Mouse (Mus musculus): ENCODE results near the gene Castor2.
A peak's percentile ranks its signal among the peaks of the same experiment; 100 is the strongest.

Castor2 gene

DNA sequence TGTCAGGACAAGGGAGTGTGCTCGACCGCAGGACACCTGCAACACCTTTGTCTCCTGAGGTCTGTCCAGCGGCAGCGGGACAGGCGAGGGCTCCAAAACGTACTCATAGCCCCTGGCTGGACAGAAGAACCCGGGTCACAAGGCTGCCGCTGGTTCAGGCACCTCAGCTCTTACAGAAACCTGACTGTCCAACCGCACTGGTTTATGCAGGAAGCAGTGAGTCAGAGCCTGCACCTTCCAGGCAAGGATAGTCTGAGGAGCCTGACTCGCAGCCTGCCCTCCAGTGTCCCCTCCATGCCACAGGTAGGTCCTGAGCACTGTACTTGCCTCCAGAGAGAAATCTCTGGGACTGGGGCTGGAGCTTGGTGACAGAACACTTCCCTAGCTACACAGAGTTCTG is 69.7 kb downstream of the Castor2 start:
- no peak for DNase-seq

DNA sequence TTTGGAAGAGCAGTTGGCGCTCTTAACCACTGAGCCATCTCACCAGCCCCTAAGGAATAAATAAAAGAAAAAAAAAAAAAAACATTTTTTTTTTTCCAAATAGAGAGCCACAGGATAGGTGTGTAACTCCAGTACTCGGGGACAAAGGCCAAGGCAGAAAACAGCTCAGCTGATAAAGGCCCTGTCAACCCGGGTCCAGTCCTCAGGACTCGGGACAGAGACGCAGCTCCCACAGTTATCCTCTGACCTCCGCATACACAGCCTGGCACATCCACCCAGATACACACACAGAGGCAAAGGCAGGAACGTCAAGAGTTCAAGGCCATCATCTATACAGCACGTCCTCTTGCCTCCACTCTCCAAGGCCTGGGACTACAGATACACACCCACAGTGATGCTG is 70.7 kb downstream of the Castor2 start:
- no peak for DNase-seq

DNA sequence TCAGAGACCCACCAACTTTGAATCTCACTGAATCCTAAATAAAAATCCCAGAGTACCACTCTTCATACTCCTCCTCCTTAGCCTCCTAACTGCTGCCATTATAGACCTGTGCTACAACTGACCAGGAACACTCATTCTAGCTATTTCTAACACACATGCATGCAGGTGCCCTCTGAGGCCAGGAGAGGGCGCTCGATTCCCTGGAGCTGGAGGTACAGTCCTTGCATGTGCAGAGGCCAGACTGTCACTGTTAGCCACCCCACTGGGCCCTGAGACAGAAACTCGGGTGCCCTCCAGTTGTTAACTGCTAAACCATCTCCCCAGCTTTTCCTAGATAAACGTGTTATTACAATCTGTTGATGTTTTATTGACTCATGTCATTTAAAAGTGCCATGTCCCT is 73.7 kb downstream of the Castor2 start:
- no peak for DNase-seq

DNA sequence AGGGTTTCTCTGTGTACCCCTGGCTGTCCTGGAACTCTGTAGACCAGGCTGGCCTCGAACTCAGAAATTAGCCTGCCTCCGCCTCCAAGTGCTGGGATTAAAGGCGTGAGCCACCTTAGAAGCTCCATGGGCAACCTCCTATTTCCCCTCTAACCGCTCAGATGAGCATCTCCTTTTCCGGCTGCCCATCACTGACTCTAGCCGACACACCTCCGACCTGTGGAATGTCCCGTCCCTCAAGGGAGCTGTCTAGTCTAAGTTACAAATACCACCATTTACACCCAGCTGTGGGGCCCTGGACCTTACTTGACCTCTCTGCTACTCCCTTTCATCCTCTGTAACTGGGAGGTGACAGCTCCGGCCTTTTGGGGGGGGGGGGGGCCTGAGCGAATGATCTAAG is 76.2 kb downstream of the Castor2 start:
- no peak for DNase-seq

DNA sequence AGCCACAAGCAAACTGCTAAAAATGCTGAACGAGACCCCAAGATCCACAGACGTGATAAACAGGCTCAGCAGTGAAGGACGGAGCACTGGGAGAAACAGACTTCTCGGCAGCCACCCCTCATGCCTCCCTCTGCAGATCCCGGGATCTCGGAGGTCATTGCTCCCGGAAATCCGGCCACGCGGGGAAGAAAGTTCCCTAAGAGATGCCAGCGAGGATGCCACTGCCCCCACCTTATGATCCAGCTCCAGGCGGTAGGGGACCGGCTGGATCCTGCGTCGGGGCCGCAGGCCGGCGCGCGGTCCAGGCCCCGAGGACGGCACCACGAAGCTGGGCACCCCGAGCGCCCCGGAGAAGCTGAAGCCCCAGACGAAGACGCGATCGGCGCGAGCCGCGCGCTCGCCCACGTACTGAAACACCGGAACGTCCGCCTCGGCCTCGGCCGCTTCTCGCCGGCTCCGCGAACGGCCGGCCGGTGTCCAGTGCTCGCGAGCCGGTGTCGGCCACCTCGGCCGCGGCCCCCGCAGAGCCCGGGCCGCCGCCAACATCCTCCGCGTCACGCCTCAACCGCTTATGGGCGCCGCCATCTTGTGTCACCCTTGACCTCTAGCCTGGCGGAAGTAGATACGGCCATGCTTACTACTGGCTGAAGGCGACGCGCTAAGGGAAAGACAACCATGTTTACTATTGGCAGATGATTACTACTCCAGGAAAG is 76.8 kb downstream of the Castor2 start, which contains the start of gene Rcc1l:
Gene Rcc1l, minus strand, starts transcription at position 606 of the 713 bp plus-strand sequence.
- DNase-seq, result peak; percentile 98

DNA sequence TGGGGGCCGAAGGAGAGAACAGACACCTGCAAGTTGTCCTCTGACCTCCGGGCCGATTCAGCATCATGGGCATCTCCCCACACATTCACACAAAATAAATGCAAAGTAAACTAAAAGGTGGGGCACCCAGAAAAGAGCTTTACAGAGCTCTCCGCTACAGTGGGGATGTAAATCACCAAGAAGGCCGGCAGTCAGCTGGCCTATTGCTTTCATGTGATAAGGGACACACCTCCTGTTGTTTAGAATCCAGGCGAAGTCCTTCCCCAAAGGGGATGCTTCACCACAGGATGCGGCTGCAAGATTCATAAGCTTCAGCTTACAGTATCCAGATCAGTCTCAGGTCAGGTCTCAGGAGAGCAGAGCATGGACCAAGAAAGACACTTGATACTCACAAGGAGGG is 79.0 kb downstream of the Castor2 start:
- DNase-seq, result no peak

DNA sequence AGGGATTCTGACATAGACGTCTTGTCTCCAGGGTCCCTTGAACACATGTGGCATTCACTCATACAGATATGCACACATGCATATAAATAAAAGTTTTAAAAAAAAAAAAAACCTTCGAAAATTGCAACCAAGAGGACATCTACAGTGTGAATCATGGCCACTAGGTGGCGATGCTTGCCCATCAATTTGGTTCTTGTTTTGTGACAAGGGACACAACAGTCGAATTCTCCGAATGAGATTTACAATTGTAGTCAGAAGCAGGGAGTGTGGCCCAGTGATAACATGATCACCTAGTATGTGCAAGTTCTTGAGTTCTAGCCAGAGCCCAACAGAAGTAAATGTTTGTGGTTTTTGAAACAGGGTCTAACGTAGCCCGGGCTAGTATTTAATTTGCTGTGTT is 80.4 kb downstream of the Castor2 start:
- no peak for DNase-seq

DNA sequence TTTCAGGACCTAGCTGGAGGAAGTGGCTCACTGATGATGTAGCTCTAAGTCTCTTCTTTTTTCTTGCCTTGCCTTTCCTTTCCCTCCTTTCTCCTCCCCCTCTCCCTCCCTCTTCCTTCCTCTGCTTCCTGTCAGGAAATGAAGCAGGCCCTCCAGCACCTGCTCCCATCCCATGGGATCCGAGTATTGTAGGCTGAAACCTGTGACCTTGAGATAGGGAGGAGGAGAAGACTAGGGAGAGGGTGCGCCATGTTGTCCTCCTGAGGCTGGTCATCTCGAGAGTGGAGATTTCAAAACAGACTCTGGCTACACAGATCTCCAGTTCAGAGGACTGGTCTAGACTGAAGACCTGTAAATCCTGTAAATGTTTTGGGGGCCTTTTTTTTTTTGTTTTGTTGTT is 82.7 kb downstream of the Castor2 start:
- DNase-seq, result peak; percentile 93

DNA sequence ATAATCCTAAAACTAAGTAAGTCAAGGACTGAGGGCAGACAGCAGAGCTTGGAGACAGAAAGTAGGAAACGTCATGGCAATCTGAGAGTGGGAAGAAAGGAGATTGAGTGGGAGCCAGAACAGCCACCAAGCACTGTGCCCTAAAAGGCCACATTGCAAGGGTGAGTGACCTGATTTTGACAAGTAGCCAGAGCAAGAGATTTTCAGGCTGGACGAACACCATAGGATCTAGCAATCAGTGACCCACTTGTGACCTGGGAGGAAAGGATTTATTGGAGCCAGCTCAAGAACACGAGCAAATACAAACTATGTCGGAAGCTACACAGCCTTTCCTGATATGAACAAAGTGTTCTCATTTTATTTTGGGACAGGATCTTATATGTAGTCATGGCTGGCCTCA is 83.2 kb downstream of the Castor2 start:
- DNase-seq, result peak; percentile 97

DNA sequence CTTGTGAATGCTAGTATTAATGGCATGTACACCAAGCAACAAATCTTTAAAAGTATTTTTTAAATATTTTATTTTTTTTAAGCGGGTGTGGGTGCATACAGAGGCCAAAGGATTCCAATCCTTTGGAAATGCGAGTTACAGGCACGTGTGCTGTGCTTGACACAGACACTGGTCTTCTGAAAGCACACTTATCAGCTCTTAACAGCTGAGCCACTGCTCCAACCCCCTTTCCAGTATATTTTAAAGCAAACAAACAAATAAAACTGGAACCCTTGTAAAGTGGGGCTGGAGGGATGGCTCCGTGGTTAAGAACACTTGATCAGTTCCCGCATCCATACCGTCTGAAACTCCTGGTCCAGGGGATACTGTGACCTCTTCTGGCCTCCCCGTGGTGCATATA is 83.7 kb downstream of the Castor2 start:
- DNase-seq, result no peak

DNA sequence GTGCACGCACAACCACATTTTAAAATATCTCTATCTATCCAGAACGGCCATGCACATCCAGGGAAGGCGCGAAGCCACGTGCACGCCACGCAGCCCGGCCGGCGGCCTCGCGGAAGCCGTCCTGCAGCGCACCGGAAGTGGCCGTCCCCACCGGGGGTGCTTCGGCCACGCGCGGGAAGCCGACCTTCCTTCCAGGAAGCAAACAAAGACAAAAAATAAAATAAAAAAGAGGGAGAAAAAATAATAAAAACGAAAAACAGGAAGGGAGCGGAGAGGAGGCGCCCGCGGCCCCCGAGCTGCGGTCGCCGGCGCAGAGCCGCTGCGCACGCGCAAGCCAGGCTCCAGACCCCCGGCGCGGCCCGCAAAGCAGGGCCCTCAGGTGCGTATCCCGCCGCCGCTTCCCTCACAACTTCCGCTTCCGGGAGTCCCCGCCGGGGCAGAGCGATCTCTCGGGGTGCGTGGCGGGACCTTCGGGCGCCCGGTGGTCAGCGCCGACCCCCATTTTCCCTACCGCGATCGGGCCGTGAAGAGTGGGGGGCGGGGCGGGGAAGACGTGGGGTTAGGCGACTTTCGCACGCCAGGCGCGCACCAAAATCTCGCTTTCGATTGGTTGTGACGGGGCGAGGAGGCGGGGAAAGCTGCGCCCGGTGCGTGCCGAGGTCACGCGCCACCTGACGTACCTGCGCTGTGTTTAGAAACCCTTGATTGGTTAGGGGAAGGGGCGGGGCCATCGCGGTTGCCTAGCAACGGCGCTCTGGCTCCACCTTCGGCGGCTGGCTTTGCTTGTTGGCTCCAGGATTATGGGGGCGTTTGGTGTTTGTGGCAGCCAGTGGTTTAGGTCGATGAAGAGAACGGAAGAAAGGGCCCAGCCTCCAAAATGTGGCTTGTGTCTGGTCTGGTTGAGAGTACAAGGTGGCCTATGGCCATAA is 84.6 kb downstream of the Castor2 start, which contains the start of gene Gtf2ird2:
Gene Gtf2ird2, plus strand, starts transcription at position 140 of the 929 bp plus-strand sequence.
- DNase-seq, result peak; percentile 100

DNA sequence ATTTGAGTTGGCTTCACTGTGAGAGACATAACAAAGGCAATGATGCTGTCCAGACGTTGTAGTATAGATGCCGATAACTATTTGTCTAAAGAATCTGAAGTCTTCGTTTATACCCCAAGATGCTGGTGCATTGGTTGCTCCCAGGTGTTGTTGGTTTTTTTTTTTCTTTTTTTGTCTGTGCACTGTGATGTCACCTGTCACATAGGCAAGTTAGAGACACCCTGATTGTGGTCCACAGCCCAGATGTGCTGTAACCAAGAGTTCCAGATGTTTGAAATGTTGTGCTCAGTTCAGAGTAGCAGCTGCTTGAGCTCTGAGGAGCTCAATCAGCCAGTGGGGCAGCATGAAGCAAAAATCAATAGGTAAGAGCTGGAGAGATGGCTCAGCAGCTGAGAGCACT is 86.5 kb downstream of the Castor2 start:
- DNase-seq, result no peak

DNA sequence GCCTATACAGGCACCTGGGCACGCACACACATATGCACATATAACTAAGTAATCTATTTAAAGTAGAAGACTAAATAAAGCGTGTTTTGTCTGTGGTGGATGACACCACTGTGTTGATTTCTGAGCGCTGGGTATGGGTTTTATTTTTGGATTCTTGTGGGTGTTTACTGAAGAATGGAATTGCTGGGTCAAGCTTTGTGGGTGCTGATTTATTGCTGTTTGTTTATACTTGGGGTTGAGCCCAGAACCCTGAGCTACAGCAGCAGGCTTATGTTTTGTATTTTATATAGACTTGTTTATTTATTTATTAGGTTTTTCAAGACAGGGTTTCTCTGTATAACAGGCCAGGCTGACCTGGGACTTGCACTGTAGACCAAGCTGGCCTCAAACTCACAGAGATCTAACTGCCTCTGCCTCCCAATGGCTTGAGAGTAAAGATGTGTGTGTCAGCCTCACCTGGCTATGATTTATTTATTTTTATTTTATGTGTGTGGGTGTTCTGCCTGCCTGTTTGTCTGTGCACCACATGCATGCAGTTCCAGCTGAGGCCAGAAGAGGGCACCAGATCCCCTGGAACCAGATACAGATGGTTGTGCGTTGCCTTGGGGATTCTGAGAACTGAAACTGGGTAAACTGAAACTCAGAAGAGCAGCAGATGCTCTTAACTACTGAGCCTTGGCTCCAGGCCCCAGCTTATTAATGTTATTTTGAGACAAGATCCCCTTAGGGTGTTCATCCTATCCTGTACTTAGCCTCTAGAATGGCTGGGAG is 87.6 kb downstream of the Castor2 start:
- no peak for DNase-seq

DNA sequence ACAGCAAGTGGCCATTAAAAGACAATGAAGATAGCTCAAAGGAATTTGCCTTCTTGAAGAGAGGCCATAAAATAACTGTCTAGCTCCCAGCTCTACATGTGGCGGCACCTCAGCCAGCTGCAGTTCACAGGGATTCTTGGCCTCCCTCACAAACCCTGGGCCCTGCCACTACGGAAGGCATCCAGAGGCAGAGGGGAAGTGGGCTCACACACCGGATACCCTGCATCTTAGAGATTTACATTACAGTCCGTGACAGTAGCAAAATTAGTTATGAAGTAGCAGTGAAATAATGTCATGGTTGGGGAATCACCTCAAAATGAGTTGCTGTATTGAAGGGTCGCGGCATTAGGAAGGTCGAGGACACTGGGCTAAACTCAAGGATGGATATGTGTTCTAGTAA is 89.1 kb downstream of the Castor2 start:
- DNase-seq, result no peak

DNA sequence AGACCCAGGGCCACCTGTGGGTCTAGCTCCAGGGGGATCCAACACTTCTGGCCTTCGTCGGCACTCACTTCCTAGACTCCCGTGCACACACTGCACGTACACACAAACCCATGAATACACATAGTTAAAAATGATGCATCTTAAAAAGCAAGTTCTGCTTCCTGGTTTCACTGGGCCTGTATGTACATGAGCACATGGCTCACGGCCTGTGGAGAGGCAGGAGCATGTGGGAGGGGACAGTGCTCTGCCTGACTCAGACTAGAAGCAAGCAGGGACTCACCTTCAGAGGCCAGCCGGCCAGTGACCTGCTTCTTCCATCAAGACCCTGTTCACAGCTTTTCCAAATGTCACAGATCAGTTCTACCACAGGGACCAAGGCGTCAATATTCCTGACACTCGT is 94.2 kb downstream of the Castor2 start:
- no peak for DNase-seq
